Comparison of ENCODE assay signal across 20 mouse cellular contexts in the genomic region with DNA sequence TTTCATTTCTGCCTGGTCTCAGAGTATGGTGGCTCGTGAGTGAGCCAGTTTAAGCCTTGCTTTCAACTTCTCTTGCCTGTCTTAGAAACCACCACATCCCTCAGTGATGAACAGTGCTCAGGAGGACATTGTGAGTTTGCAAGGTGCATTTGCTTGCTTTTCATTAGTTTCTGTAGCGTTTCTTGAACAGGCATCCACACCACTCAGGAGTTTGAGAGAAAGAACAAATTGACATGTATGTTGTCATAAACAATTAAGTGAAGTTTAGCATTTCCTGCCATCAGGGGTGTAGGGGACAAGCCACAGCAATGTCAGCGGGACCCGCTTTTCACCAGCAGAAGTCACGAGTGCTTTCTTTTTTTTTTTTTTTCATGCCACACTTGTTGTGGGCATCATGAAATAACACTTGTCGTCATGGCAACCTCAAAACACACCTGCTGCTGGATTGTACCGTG. TPM values are rescaled to one million over a fixed set of nuclear protein-coding genes. Genes with fewer than 3 reads are reported as not detected.
DNase-seq lines count a peak whose midpoint lies in the region; ATAC-seq lines count a peak whose summit lies in the region.
"Had no signal": no experiment of that assay in that cellular context is flagged by ENCODE, and none has a peak within 500 bp of the region (broad histone marks: within the 10 kb centered on the region; RNA-seq: fewer than 3 reads in every experiment).

No protein-coding gene starts in this region.

- H3K4me2 ChIP-seq in midbrain, embryonic 11.5 days, result no peak overlapping the region
- no peak overlapping the region for H3K4me2 ChIP-seq in midbrain, embryonic 14.5 days (ENCODE audit: low read length)
- H3K4me2 ChIP-seq: embryonic facial prominence, embryonic 13.5 days; hindbrain, embryonic 13.5 days; liver, embryonic 12.5 days; lung, embryonic 15.5 days; stomach, embryonic 15.5 days had no signal

- no peak overlapping the region for H3K27ac ChIP-seq in midbrain, embryonic 11.5 days (ENCODE audit: low read depth, low read length)
- H3K27ac ChIP-seq in midbrain, embryonic 14.5 days (replicated peaks; ENCODE audit: low read depth, low read length), result no peak overlapping the region
- H3K27ac ChIP-seq: embryonic facial prominence, embryonic 13.5 days; hindbrain, embryonic 13.5 days; limb, embryonic 10.5 days; liver, embryonic 12.5 days; lung, embryonic 15.5 days; midbrain, embryonic 10.5 days; stomach, embryonic 15.5 days had no signal

- H3K4me1 ChIP-seq in midbrain, embryonic 11.5 days (ENCODE audit: control insufficient read depth, insufficient read depth, low read length), result no peaks in the 10 kb centered on the region
- H3K4me1 ChIP-seq in midbrain, embryonic 14.5 days (ENCODE audit: control insufficient read depth, insufficient read depth, low read length), result no peaks in the 10 kb centered on the region
- H3K4me1 ChIP-seq: midbrain, embryonic 10.5 days had no signal

- no peak for ATAC-seq in midbrain, embryonic 11.5 days (ENCODE audit: low FRiP score)
- ATAC-seq in midbrain, embryonic 14.5 days (ENCODE audit: low FRiP score, low TSS enrichment), result no peak
- ATAC-seq in neutrophil, adult 5-6 weeks (ENCODE audit: extremely low read depth, insufficient number of reproducible peaks, low FRiP score, poor library complexity, severe bottlenecking), result peak; percentile 34
- ATAC-seq: liver, embryonic 12.5 days had no signal

- no peaks in the 10 kb centered on the region for H3K27me3 ChIP-seq in midbrain, embryonic 11.5 days (ENCODE audit: control insufficient read depth, insufficient read depth, low read length)
- no peaks in the 10 kb centered on the region for H3K27me3 ChIP-seq in midbrain, embryonic 14.5 days (ENCODE audit: control insufficient read depth, insufficient read depth, low read length)
- H3K27me3 ChIP-seq: embryonic facial prominence, embryonic 13.5 days; hindbrain, embryonic 13.5 days; liver, embryonic 12.5 days; lung, embryonic 15.5 days; stomach, embryonic 15.5 days had no signal

- DNase-seq in midbrain, embryonic 11.5 days (ENCODE audit: low spot score, missing footprints), result peak; percentile 17
- no peak for DNase-seq in midbrain, embryonic 14.5 days
- peak; percentile 87 for DNase-seq in T-cell, adult 2 months (ENCODE audit: low spot score)
- peak; percentile 52 to 67 for DNase-seq in thymus, postnatal 36 days
- DNase-seq in adrenal gland, adult (ENCODE audit: inconsistent age in 2 of 2, low spot score in 1 of 2), result no peak
- DNase-seq in cerebellum, adult 8-10 months, result no peak
- no peak for DNase-seq in adrenal gland, adult 2 months
- DNase-seq: cerebellum, adult 11 months; heart, postnatal 10 days; kidney, adult 18-20 months; kidney, postnatal 25 days; right cerebral cortex, postnatal 4 days had no signal

- 86% methylated on average over 7 of the region's 7 CpGs for WGBS in midbrain, embryonic 11.5 days
- 83% methylated on average over 7 of the region's 7 CpGs for WGBS in midbrain, embryonic 14.5 days

- H3K4me3 ChIP-seq in midbrain, embryonic 11.5 days (ENCODE audit: low read depth, low read length), result no peak overlapping the region
- no peak overlapping the region for H3K4me3 ChIP-seq in midbrain, embryonic 14.5 days (replicated peaks; ENCODE audit: low read depth, low read length)
- H3K4me3 ChIP-seq: embryonic facial prominence, embryonic 13.5 days; hindbrain, embryonic 13.5 days; limb, embryonic 10.5 days; liver, embryonic 12.5 days; lung, embryonic 15.5 days; midbrain, embryonic 10.5 days; stomach, embryonic 15.5 days had no signal

- no peak overlapping the region for H3K9ac ChIP-seq in midbrain, embryonic 11.5 days (ENCODE audit: low read length)
- no peak overlapping the region for H3K9ac ChIP-seq in midbrain, embryonic 14.5 days (replicated peaks; ENCODE audit: low read length)
- H3K9ac ChIP-seq: embryonic facial prominence, embryonic 13.5 days; hindbrain, embryonic 13.5 days; liver, embryonic 12.5 days; lung, embryonic 15.5 days; stomach, embryonic 15.5 days had no signal

- no peaks in the 10 kb centered on the region for H3K36me3 ChIP-seq in midbrain, embryonic 11.5 days (ENCODE audit: control insufficient read depth, insufficient read depth, low read length)
- no peaks in the 10 kb centered on the region for H3K36me3 ChIP-seq in midbrain, embryonic 14.5 days (ENCODE audit: control insufficient read depth, insufficient read depth, low read length)
- H3K36me3 ChIP-seq: embryonic facial prominence, embryonic 13.5 days; hindbrain, embryonic 13.5 days; limb, embryonic 10.5 days; liver, embryonic 12.5 days; lung, embryonic 15.5 days; midbrain, embryonic 10.5 days; stomach, embryonic 15.5 days had no signal

- H3K9me3 ChIP-seq in midbrain, embryonic 11.5 days (ENCODE audit: control insufficient read depth, low read length), result no peaks in the 10 kb centered on the region
- H3K9me3 ChIP-seq in midbrain, embryonic 14.5 days (ENCODE audit: control insufficient read depth, low read length), result no peaks in the 10 kb centered on the region
- H3K9me3 ChIP-seq: embryonic facial prominence, embryonic 13.5 days; limb, embryonic 10.5 days; liver, embryonic 12.5 days; lung, embryonic 15.5 days; midbrain, embryonic 10.5 days; stomach, embryonic 15.5 days had no signal

RNA-seq across cellular contexts. Expression of gene Lbh, which starts 31.2 kb away (rescaled TPM):
- 5.1 and 5.3 TPM in 2 replicates for polyA plus RNA-seq in midbrain, embryonic 11.5 days (2014; fragmentation: Nextera tagmentation; extraction: Ambion mirVana)
- polyA plus RNA-seq in midbrain, embryonic 14.5 days (2014; fragmentation: Nextera tagmentation; extraction: Ambion mirVana), result 8.9 and 12.3 TPM in 2 replicates
- 183 and 185 TPM in 2 replicates for total RNA-seq in neutrophil, adult 5-6 weeks (2017)
- total RNA-seq in adrenal gland, adult 2 months (2021), result 10 to 100 TPM; 22.0 to 53.6 TPM
- 25.8 and 26.3 TPM in 2 replicates for polyA plus RNA-seq in adrenal gland, adult 2 months (2012; rRNA removed)

Comparison
In these comparisons a context has a peak if more than half of its experiments do, and no peak if none do; other contexts are left out.
1. DNase-seq: peak in midbrain, embryonic 11.5 days (single experiment), T-cell, adult 2 months (single experiment) and thymus, postnatal 36 days (2 of 2); none in midbrain, embryonic 14.5 days (single experiment), adrenal gland, adult (0 of 2), cerebellum, adult 8-10 months (single experiment) and adrenal gland, adult 2 months (single experiment).